Mouse (Mus musculus): Measurements from ENCODE around the gene Tnks2.
"Not testable (repeated sequence)": the region's sequence is repeated elsewhere in the genome, so short reads cannot be mapped to it uniquely, and the experiment has no call there.

Tnks2 gene

GRCm38 (mm10) chr19:36827650-36828049, 6.4 kb upstream of the Tnks2 start:
- no peak for DNase-seq

GRCm38 (mm10) chr19:36828322-36828721, 5.7 kb upstream of the Tnks2 start:
- peak; percentile 40 to 63 for DNase-seq

- DNase-seq: peak in 1 of 2 experiments; percentile 26
These were observed 863 bp upstream of the Tnks2 start for GRCm38 (mm10) chr19:36832951-36833787.

GRCm38 (mm10) chr19:36834532-36835431, 750 bp downstream of the Tnks2 start:
- no peak for DNase-seq

- peak in 1 of 2 experiments; percentile 25 for DNase-seq
These were observed 2.0 kb downstream of the Tnks2 start for GRCm38 (mm10) chr19:36836035-36836434.

GRCm38 (mm10) chr19:36840301-36840700, 6.3 kb downstream of the Tnks2 start:
- DNase-seq: no peak

- no peak for DNase-seq
These were observed 9.8 kb downstream of the Tnks2 start for GRCm38 (mm10) chr19:36843866-36844265.

GRCm38 (mm10) chr19:36845924-36846323, 11.9 kb downstream of the Tnks2 start:
- DNase-seq: no peak

GRCm38 (mm10) chr19:36853831-36854230, 19.8 kb downstream of the Tnks2 start:
- DNase-seq: no peak

GRCm38 (mm10) chr19:36857851-36858250, 23.8 kb downstream of the Tnks2 start:
- no peak for DNase-seq

- no peak for DNase-seq
These were observed 26.4 kb downstream of the Tnks2 start for GRCm38 (mm10) chr19:36860393-36860792.

- DNase-seq: no peak
These were observed 31.9 kb downstream of the Tnks2 start for GRCm38 (mm10) chr19:36865905-36866304.

GRCm38 (mm10) chr19:36867416-36867815, 33.4 kb downstream of the Tnks2 start:
- no peak for DNase-seq

- not testable (repeated sequence) for DNase-seq
These were observed 34.6 kb downstream of the Tnks2 start for GRCm38 (mm10) chr19:36868675-36869074.

GRCm38 (mm10) chr19:36874651-36875050, 40.6 kb downstream of the Tnks2 start:
- no peak for DNase-seq

- no peak for DNase-seq
These were observed 43.3 kb downstream of the Tnks2 start for GRCm38 (mm10) chr19:36877329-36877728.

GRCm38 (mm10) chr19:36878743-36879495, 44.9 kb downstream of the Tnks2 start:
- no peak for DNase-seq

GRCm38 (mm10) chr19:36883119-36883518, 49.1 kb downstream of the Tnks2 start:
- peak in 1 of 2 experiments; percentile 51 for DNase-seq

- DNase-seq: no peak
These were observed 52.3 kb downstream of the Tnks2 start for GRCm38 (mm10) chr19:36886316-36886715.

- no peak for DNase-seq
These were observed 53.7 kb downstream of the Tnks2 start for GRCm38 (mm10) chr19:36887706-36888105.

GRCm38 (mm10) chr19:36891746-36892145, 57.7 kb downstream of the Tnks2 start:
- DNase-seq: no peak

- DNase-seq: no peak
These were observed 62.9 kb downstream of the Tnks2 start for GRCm38 (mm10) chr19:36896791-36897569.
